Mouse (Mus musculus) forebrain, embryonic 16.5 days (tissue): ENCODE results near the gene A930017K11Rik. TPM values are rescaled to one million over a fixed set of nuclear protein-coding genes. Genes with fewer than 3 reads are reported as not detected.

ENCODE experiments used
- ATAC-seq: fragments of 200-750 bp; cut with Nextera tagmentation; 2 replicates; pipeline ENCODE4 v1.8.0; 2017; ENCODE audit warnings: mild to moderate bottlenecking, moderate library complexity
- H3K27ac ChIP-seq: fragments of 300-500 bp; sonication (generic); 2 replicates; pipeline ENCODE4 v1.5.1; 2014; ENCODE audit warnings: low read length, control low read depth
- H3K27me3 ChIP-seq: fragments of 300-500 bp; sonication (generic); replicated peaks from 2 replicates; pipeline ENCODE4 v1.6.1; 2014; ENCODE audit warnings: low read length; ENCODE audit not compliant: control insufficient read depth, insufficient read depth
- H3K36me3 ChIP-seq: fragments of 300-500 bp; sonication (generic); 2 replicates; pipeline ENCODE4 v1.6.1; 2014; ENCODE audit not compliant: control insufficient read depth, insufficient read depth
- H3K4me1 ChIP-seq: fragments of 300-500 bp; sonication (generic); replicated peaks from 2 replicates; pipeline ENCODE4 v1.6.1; 2014; ENCODE audit warnings: low read length; ENCODE audit not compliant: control insufficient read depth, insufficient read depth
- H3K4me2 ChIP-seq: fragments of 300-500 bp; sonication (generic); 2 replicates; pipeline ENCODE4 v1.6.1; 2014; ENCODE audit warnings: mild to moderate bottlenecking, low read length, control low read depth
- H3K4me3 ChIP-seq: fragments of 300-500 bp; sonication (generic); replicated peaks from 2 replicates; pipeline ENCODE4 v1.5.1; 2014; ENCODE audit warnings: mild to moderate bottlenecking, low read length, control low read depth
- H3K9ac ChIP-seq: fragments of 300-500 bp; sonication (generic); replicated peaks from 2 replicates; pipeline ENCODE4 v1.6.1; 2014; ENCODE audit warnings: low read depth, low read length, control low read depth
- H3K9me3 ChIP-seq: fragments of 300-500 bp; sonication (generic); 2 replicates; pipeline ENCODE4 v1.6.1; 2016; ENCODE audit warnings: low read length; ENCODE audit not compliant: control insufficient read depth
- WGBS: fragments of 180-500 bp; shearing (Covaris S2); extraction: QIAGEN DNeasy Blood & Tissue Kit; methylation state at CpG from one replicate; pipeline ENCODE4 v1.1.7; 2014; 5-methylcytosine and 5-hydroxymethylcytosine counted together
- polyA plus RNA-seq: library from polyadenylated mRNA; unstranded; fragments of >200 nt; fragmentation: Nextera tagmentation; extraction: Ambion mirVana; gene quantifications from 2 replicates; pipeline ENCODE4 v1.2.1, GENCODE M21; 2015

A930017K11Rik gene
- polyA plus RNA-seq, 1 experiment from 2014 or later: not detected

DNA sequence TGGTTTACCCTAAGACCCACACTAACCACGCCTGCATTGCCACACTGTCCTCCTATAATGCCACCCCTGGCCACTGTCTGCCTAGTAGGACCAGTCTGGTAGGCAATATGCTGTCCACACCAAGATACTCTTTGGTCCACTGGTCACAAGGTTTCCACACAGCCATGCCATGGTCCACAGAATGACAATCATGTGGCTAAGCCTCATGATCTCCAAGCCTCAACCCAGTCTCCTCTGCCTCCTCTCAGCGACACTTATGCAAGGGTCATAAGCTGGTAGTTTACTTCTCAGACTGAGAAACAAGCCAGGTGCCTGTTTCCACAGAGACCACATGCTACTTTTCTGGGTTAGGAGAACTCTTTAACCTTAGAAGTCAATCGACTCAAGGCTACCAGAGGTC lies 30.5 kb upstream of the A930017K11Rik start:
- Histone ChIP-seq H3K27me3 (no peaks in the 10 kb centered on the region), H3K9ac (no peak overlapping the region), H3K4me3 (no peak overlapping the region), H3K9me3 (no peaks in the 10 kb centered on the region), H3K36me3 (no peaks in the 10 kb centered on the region), H3K4me1 (peaks cover 22% of the 10 kb centered on the region), H3K4me2 (no peak overlapping the region), H3K27ac (no peak overlapping the region)
- WGBS: 91% methylated on average over 3 of the region's 3 CpGs
- ATAC-seq: no peak

GRCm38 (mm10) chr17:25980854-25981253 lies 28.5 kb upstream of the A930017K11Rik start:
- H3K36me3 ChIP-seq: no peaks in the 10 kb centered on the region
- peaks cover 19% of the 10 kb centered on the region for H3K4me1 ChIP-seq
- no peak overlapping the region for H3K27ac ChIP-seq
- no peaks in the 10 kb centered on the region for H3K27me3 ChIP-seq
- no peak overlapping the region for H3K4me3 ChIP-seq
- ATAC-seq: no peak
- H3K9ac ChIP-seq: no peak overlapping the region
- no peaks in the 10 kb centered on the region for H3K9me3 ChIP-seq
- H3K4me2 ChIP-seq: no peak overlapping the region
- WGBS: 86% methylated on average over 5 of the region's 5 CpGs

- WGBS: 92% methylated on average over 5 of the region's 5 CpGs
- H3K4me1 ChIP-seq: peaks cover 19% of the 10 kb centered on the region
- no peaks in the 10 kb centered on the region for H3K36me3 ChIP-seq
- no peak overlapping the region for H3K27ac ChIP-seq
- no peak overlapping the region for H3K9ac ChIP-seq
- no peak for ATAC-seq
- H3K4me2 ChIP-seq: no peak overlapping the region
- H3K4me3 ChIP-seq: no peak overlapping the region
- no peaks in the 10 kb centered on the region for H3K27me3 ChIP-seq
- H3K9me3 ChIP-seq: no peaks in the 10 kb centered on the region
Observed at GRCm38 (mm10) chr17:25979829-25980738, 27.7 kb upstream of the A930017K11Rik start.

DNA sequence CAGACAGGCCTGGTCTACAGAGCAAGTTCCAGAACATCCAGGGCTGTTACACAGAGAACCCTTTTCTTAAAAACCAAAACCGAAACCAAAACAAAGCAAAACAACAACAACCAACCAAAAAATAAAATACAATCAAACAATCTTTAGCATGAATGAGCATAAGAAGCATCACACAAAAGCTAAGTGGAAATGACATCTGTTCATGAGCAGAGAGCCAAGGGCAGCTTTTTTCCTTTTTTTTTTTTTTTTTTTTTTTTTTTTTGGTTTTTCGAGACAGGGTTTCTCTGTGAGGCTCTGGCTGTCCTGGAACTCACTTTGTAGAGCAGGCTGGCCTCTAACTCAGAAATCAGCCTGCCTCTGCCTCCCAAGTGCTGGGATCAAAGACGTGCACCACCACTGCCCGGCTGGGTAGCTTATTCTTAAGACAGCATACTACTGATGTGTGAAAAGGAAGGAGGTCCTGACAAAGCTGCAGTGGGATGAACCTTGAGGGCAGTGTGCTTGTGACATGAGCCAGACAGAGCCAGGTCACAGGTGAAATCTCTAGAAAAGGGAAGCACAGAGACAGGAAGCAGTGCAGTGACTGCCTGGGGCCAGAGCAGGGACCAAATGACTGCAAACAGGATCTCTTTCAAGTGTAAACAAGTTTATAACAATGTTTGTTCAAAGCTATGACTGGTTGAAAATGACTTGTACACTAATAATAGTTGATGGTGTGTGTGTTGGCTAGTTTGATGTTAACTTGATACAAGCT lies 18.8 kb upstream of the A930017K11Rik start:
- Histone ChIP-seq H3K4me1 (peaks cover 3% of the 10 kb centered on the region; the same call in 1 of the 2 replicates), H3K36me3 (no peaks in the 10 kb centered on the region), H3K9ac (no peak overlapping the region), H3K9me3 (no peaks in the 10 kb centered on the region), H3K4me2 (no peak overlapping the region), H3K27ac (peak overlapping the region; percentile 34; the same call in 1 of the 2 replicates), H3K4me3 (no peak overlapping the region), H3K27me3 (no peaks in the 10 kb centered on the region)
- WGBS: 79% methylated on average over 4 of the region's 4 CpGs
- no peak for ATAC-seq

GRCm38 (mm10) chr17:25970448-25970847 lies 18.1 kb upstream of the A930017K11Rik start:
- no peaks in the 10 kb centered on the region for H3K9me3 ChIP-seq
- peaks cover 3% of the 10 kb centered on the region; the same call in 1 of the 2 replicates for H3K4me1 ChIP-seq
- no peaks in the 10 kb centered on the region for H3K27me3 ChIP-seq
- H3K36me3 ChIP-seq: no peaks in the 10 kb centered on the region
- peak; percentile 58 for ATAC-seq
- 86% methylated on average over 9 of the region's 9 CpGs for WGBS
- H3K27ac ChIP-seq: 0 out of 2 replicates have a peak overlapping the region, but pooled peaks have one; percentile 34
- H3K4me3 ChIP-seq: no peak overlapping the region
- no peak overlapping the region for H3K4me2 ChIP-seq
- no peak overlapping the region for H3K9ac ChIP-seq

DNA sequence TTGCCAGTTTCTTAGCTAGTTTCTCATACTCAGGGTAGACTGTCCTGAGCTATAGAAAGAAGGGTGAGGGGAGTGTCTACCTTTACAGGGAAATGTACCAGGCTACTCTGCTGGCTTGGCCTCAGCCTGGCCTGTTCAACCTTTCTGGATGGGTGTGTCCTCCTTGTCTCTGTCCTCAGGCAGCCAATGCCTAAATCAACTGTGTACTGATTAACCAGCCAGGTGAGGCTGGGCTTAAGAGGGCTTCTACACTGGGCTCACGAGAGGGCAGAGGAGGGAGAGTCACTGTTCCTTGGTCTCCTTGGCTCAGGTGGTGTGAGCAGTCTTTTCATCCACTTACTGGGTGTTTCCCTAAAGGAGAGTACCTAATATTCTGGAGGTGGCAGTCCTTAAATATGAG lies 15.8 kb upstream of the A930017K11Rik start:
- Histone ChIP-seq H3K36me3 (no peaks in the 10 kb centered on the region), H3K9me3 (no peaks in the 10 kb centered on the region), H3K4me2 (no peak overlapping the region), H3K9ac (no peak overlapping the region), H3K27me3 (no peaks in the 10 kb centered on the region), H3K4me3 (no peak overlapping the region), H3K4me1 (peaks cover 3% of the 10 kb centered on the region; the same call in 1 of the 2 replicates), H3K27ac (no peak overlapping the region)
- 86% methylated on average over 1 of the region's 1 CpGs for WGBS
- ATAC-seq: no peak

DNA sequence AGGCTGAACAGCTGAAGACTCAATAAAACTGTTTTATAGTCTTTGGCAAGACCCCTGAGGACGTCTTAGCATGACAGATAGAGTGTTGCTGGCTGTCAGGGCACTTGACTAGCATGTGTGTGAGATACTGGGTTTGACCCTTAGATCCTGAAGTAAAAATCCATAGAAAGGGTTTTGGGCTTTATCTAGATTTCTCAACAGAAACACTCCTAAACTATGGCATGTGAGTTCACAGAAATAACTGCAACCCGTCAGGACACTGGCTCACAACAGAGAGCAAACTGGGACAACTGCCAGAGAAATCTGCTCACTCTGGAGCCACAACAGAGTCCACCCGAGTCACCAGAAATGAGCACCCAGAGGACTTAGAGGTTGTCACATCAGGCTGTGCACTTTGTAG lies 15.3 kb upstream of the A930017K11Rik start:
- Histone ChIP-seq H3K4me1 (peaks cover 3% of the 10 kb centered on the region; the same call in 1 of the 2 replicates), H3K4me3 (no peak overlapping the region), H3K27me3 (no peaks in the 10 kb centered on the region), H3K9me3 (no peaks in the 10 kb centered on the region), H3K27ac (no peak overlapping the region), H3K36me3 (no peaks in the 10 kb centered on the region), H3K4me2 (no peak overlapping the region), H3K9ac (no peak overlapping the region)
- no peak for ATAC-seq
- WGBS: 54% methylated on average over 3 of the region's 3 CpGs

- ATAC-seq: no peak
- H3K36me3 ChIP-seq: no peaks in the 10 kb centered on the region
- H3K27me3 ChIP-seq: no peaks in the 10 kb centered on the region
- 81% methylated on average over 7 of the region's 7 CpGs for WGBS
- no peaks in the 10 kb centered on the region for H3K9me3 ChIP-seq
- no peak overlapping the region for H3K4me3 ChIP-seq
- H3K4me2 ChIP-seq: no peak overlapping the region
- H3K27ac ChIP-seq: no peak overlapping the region
- no peak overlapping the region for H3K9ac ChIP-seq
- H3K4me1 ChIP-seq: peaks cover 3% of the 10 kb centered on the region; the same call in 1 of the 2 replicates
Observed at GRCm38 (mm10) chr17:25964271-25964670, 11.9 kb upstream of the A930017K11Rik start.

DNA sequence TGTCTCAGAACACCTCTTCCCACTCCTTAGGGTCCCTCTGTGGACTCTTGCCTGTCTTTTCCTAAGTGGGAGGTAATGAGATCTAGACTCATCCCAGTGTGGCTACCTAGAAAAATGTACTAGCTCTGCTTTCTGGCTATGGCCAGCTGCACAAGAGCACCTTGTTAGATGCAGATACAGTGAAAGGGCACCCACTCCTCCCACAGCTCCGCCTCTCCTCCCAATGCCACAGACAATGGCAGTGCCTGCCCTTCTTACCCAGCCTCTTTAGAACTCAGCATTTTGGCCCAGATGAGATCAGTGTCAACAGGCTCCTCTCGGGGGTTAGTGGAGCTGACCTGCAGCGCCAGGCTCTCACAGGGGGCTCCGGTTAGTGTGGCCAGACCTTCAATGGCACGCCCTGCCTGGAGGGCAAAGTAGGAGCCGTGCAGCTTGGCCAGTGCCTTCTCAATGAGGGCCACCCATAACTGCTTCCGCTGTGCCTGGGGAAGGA lies 10.1 kb upstream of the A930017K11Rik start:
- H3K36me3 ChIP-seq: no peaks in the 10 kb centered on the region
- H3K9ac ChIP-seq: no peak overlapping the region
- no peak overlapping the region for H3K4me3 ChIP-seq
- H3K4me2 ChIP-seq: no peak overlapping the region
- H3K4me1 ChIP-seq: 0 out of 2 replicates have a peak, but pooled peaks cover 4% of the 10 kb centered on the region
- 90% methylated on average over 7 of the region's 7 CpGs for WGBS
- no peaks in the 10 kb centered on the region for H3K9me3 ChIP-seq
- H3K27ac ChIP-seq: no peak overlapping the region
- H3K27me3 ChIP-seq: no peaks in the 10 kb centered on the region
- no peak for ATAC-seq
